Mouse (Mus musculus) heart, embryonic 15.5 days (tissue): ENCODE measurements around the gene Gm10778. TPM values are rescaled to one million over a fixed set of nuclear protein-coding genes. Genes with fewer than 3 reads are reported as not detected.

ENCODE experiments used
- ATAC-seq: fragments of 200-750 bp; cut with Nextera tagmentation; replicated peaks from 2 replicates; pipeline ENCODE4 v1.8.0; 2017; ENCODE audit warnings: low read depth, moderate TSS enrichment; ENCODE audit not compliant: insufficient number of reproducible peaks, insufficient read depth, low FRiP score
- H3K27ac ChIP-seq: fragments of 300-500 bp; sonication (generic); 2 replicates; pipeline ENCODE4 v1.5.1; 2015; ENCODE audit warnings: mild to moderate bottlenecking, inconsistent platforms
- H3K27me3 ChIP-seq: fragments of 300-500 bp; sonication (generic); 2 replicates; pipeline ENCODE4 v1.6.1; 2015; ENCODE audit warnings: inconsistent platforms
- H3K36me3 ChIP-seq: fragments of 300-500 bp; sonication (generic); 2 replicates; pipeline ENCODE4 v1.6.1; 2015; ENCODE audit warnings: mild to moderate bottlenecking, inconsistent platforms
- H3K4me1 ChIP-seq: fragments of 300-500 bp; sonication (generic); replicated peaks from 2 replicates; pipeline ENCODE4 v1.6.1; 2015; ENCODE audit warnings: inconsistent platforms
- H3K4me2 ChIP-seq: fragments of 300-500 bp; sonication (generic); 2 replicates; pipeline ENCODE4 v1.6.1; 2015; ENCODE audit warnings: inconsistent platforms, mild to moderate bottlenecking, moderate library complexity
- H3K4me3 ChIP-seq: fragments of 300-500 bp; sonication (generic); 2 replicates; pipeline ENCODE4 v1.5.1; 2015; ENCODE audit warnings: mild to moderate bottlenecking, inconsistent platforms
- H3K9ac ChIP-seq: fragments of 300-500 bp; sonication (generic); 2 replicates; pipeline ENCODE4 v1.6.1; 2015; ENCODE audit warnings: mild to moderate bottlenecking, inconsistent platforms
- H3K9me3 ChIP-seq: fragments of 300-500 bp; sonication (generic); replicated peaks from 2 replicates; pipeline ENCODE4 v1.6.1; 2016; ENCODE audit warnings: inconsistent platforms
- WGBS: fragments of 180-500 bp; shearing (Covaris S2); methylation state at CpG from one replicate; pipeline ENCODE4 v1.1.7; 2015; ENCODE audit warnings: mixed read lengths; 5-methylcytosine and 5-hydroxymethylcytosine counted together
- polyA plus RNA-seq: library from polyadenylated mRNA; unstranded; fragments of >200 nt; fragmentation: Nextera tagmentation; extraction: Ambion mirVana; gene quantifications from 2 replicates; pipeline ENCODE4 v1.2.1, GENCODE M21; 2015

The Gm10778 gene
- polyA plus RNA-seq, 1 experiment from 2014 or later = 2.9 TPM

- Histone ChIP-seq H3K36me3 (no peaks in the 10 kb centered on the region), H3K4me1 (peaks cover 31% of the 10 kb centered on the region), H3K4me2 (peak within 1 kb of the TSS; percentile 82), H3K9ac (peak within 1 kb of the TSS; percentile 47), H3K9me3 (no peaks in the 10 kb centered on the region), H3K27ac (peak within 1 kb of the TSS; percentile 93), H3K27me3 (no peaks in the 10 kb centered on the region), H3K4me3 (peak within 1 kb of the TSS; percentile 58)
- peak; percentile 87 for ATAC-seq
- WGBS = under 1% methylated on average over 39 of the region's 39 CpGs
These were observed 42.7 kb upstream of the Gm10778 start, which contains the start of gene BC025920 for GRCm38 (mm10) chr10:81605974-81606751. TSS of gene BC025920 (plus strand) at chr10:81606270.

GRCm38 (mm10) chr10:81608308-81608707 is 40.6 kb upstream of the Gm10778 start:
- ATAC-seq = no peak
- no peak overlapping the region for H3K9ac ChIP-seq
- H3K36me3 ChIP-seq = no peaks in the 10 kb centered on the region
- no peak overlapping the region for H3K4me2 ChIP-seq
- 86% methylated on average over 1 of the region's 1 CpGs for WGBS
- peaks cover 17% of the 10 kb centered on the region for H3K4me1 ChIP-seq
- H3K4me3 ChIP-seq = no peak overlapping the region
- H3K9me3 ChIP-seq = no peaks in the 10 kb centered on the region
- no peaks in the 10 kb centered on the region for H3K27me3 ChIP-seq
- no peak overlapping the region for H3K27ac ChIP-seq

GRCm38 (mm10) chr10:81612779-81613178 is 36.1 kb upstream of the Gm10778 start:
- H3K27me3 ChIP-seq = no peaks in the 10 kb centered on the region
- H3K4me3 ChIP-seq = no peak overlapping the region
- H3K27ac ChIP-seq = no peak overlapping the region
- no peak overlapping the region for H3K4me2 ChIP-seq
- 51% methylated on average over 3 of the region's 3 CpGs for WGBS
- H3K4me1 ChIP-seq = no peaks in the 10 kb centered on the region
- ATAC-seq = no peak
- H3K36me3 ChIP-seq = no peaks in the 10 kb centered on the region
- H3K9me3 ChIP-seq = no peaks in the 10 kb centered on the region
- H3K9ac ChIP-seq = no peak overlapping the region

GRCm38 (mm10) chr10:81615486-81615885 is 33.4 kb upstream of the Gm10778 start:
- WGBS = 73% methylated on average over 6 of the region's 6 CpGs
- H3K4me2 ChIP-seq = no peak overlapping the region
- no peak for ATAC-seq
- H3K9ac ChIP-seq = no peak overlapping the region
- H3K27me3 ChIP-seq = no peaks in the 10 kb centered on the region
- H3K36me3 ChIP-seq = no peaks in the 10 kb centered on the region
- no peaks in the 10 kb centered on the region for H3K9me3 ChIP-seq
- H3K4me1 ChIP-seq = no peaks in the 10 kb centered on the region
- H3K27ac ChIP-seq = no peak overlapping the region
- H3K4me3 ChIP-seq = no peak overlapping the region

GRCm38 (mm10) chr10:81619976-81620375 is 28.9 kb upstream of the Gm10778 start:
- ATAC-seq = no peak
- no peak overlapping the region for H3K4me2 ChIP-seq
- WGBS = 73% methylated on average over 5 of the region's 5 CpGs

GRCm38 (mm10) chr10:81620786-81621185 is 28.1 kb upstream of the Gm10778 start:
- H3K4me3 ChIP-seq = no peak overlapping the region
- H3K4me2 ChIP-seq = no peak overlapping the region
- ATAC-seq = no peak
- no peaks in the 10 kb centered on the region for H3K4me1 ChIP-seq
- no peaks in the 10 kb centered on the region for H3K27me3 ChIP-seq
- no peak overlapping the region for H3K27ac ChIP-seq
- H3K9me3 ChIP-seq = no peaks in the 10 kb centered on the region
- H3K36me3 ChIP-seq = peaks cover 24% of the 10 kb centered on the region
- H3K9ac ChIP-seq = no peak overlapping the region
- WGBS = 56% methylated on average over 9 of the region's 9 CpGs

More at GRCm38 (mm10) chr10:81619976-81620375, 28.9 kb upstream of the Gm10778 start:
- H3K4me1 ChIP-seq = no peaks in the 10 kb centered on the region
- H3K27me3 ChIP-seq = no peaks in the 10 kb centered on the region
- H3K4me3 ChIP-seq = no peak overlapping the region
- H3K27ac ChIP-seq = no peak overlapping the region
- no peak overlapping the region for H3K9ac ChIP-seq
- peaks cover 20% of the 10 kb centered on the region for H3K36me3 ChIP-seq
- no peaks in the 10 kb centered on the region for H3K9me3 ChIP-seq

GRCm38 (mm10) chr10:81623441-81623840 is 25.4 kb upstream of the Gm10778 start:
- WGBS = 63% methylated on average over 8 of the region's 8 CpGs
- Histone ChIP-seq H3K4me3 (no peak overlapping the region), H3K9me3 (no peaks in the 10 kb centered on the region), H3K36me3 (peaks cover 24% of the 10 kb centered on the region), H3K27me3 (no peaks in the 10 kb centered on the region), H3K9ac (no peak overlapping the region), H3K27ac (no peak overlapping the region), H3K4me1 (peaks cover 15% of the 10 kb centered on the region), H3K4me2 (no peak overlapping the region)
- no peak for ATAC-seq

- Histone ChIP-seq H3K9me3 (no peaks in the 10 kb centered on the region), H3K27ac (peak overlapping the region; percentile 83), H3K9ac (peak overlapping the region; percentile 81), H3K36me3 (peaks cover 24% of the 10 kb centered on the region), H3K4me1 (peaks cover 15% of the 10 kb centered on the region), H3K27me3 (no peaks in the 10 kb centered on the region), H3K4me3 (peak overlapping the region; percentile 87), H3K4me2 (peak overlapping the region; percentile 89)
- WGBS = 87% methylated on average over 22 of the region's 22 CpGs
- no peak for ATAC-seq
These were observed 22.5 kb upstream of the Gm10778 start for GRCm38 (mm10) chr10:81626101-81626993.

- WGBS = 5% methylated on average over 40 of the region's 40 CpGs
- Histone ChIP-seq H3K27me3 (no peaks in the 10 kb centered on the region), H3K27ac (peak within 1 kb of the TSS; percentile 83), H3K36me3 (peaks cover 23% of the 10 kb centered on the region), H3K4me2 (peak within 1 kb of the TSS; percentile 89), H3K4me3 (peak within 1 kb of the TSS; percentile 87), H3K9me3 (no peaks in the 10 kb centered on the region), H3K4me1 (peaks cover 15% of the 10 kb centered on the region), H3K9ac (peak within 1 kb of the TSS; percentile 81)
- ATAC-seq = peak; percentile 91
These were observed 21.6 kb upstream of the Gm10778 start, which contains the start of gene Sirt6 for GRCm38 (mm10) chr10:81626994-81627835. TSS of gene Sirt6 (minus strand) at chr10:81627797.

- H3K4me1 ChIP-seq = peaks cover 15% of the 10 kb centered on the region
- H3K27ac ChIP-seq = peak overlapping the region; percentile 83
- H3K27me3 ChIP-seq = no peaks in the 10 kb centered on the region
- H3K9ac ChIP-seq = peak overlapping the region; percentile 81
- H3K9me3 ChIP-seq = no peaks in the 10 kb centered on the region
- H3K4me3 ChIP-seq = peak overlapping the region; percentile 87
- ATAC-seq = no peak
- peak overlapping the region; percentile 89 for H3K4me2 ChIP-seq
- H3K36me3 ChIP-seq = peaks cover 18% of the 10 kb centered on the region
- 51% methylated on average over 7 of the region's 7 CpGs for WGBS
These were observed 21.0 kb upstream of the Gm10778 start for GRCm38 (mm10) chr10:81627836-81628220.
